Mouse (Mus musculus) midbrain, embryonic 11.5 days (tissue): Measurements from ENCODE around the gene Ptpn7. TPM values are rescaled to one million over a fixed set of nuclear protein-coding genes. Genes with fewer than 3 reads are reported as not detected.
"Not testable (repeated sequence)": the region's sequence is repeated elsewhere in the genome, so short reads cannot be mapped to it uniquely, and the experiment has no call there.

Experiments used
- ATAC-seq: fragments of 200-750 bp; cut with Nextera tagmentation; 2 replicates; pipeline ENCODE4 v1.8.0; 2017; ENCODE audit warnings: moderate TSS enrichment, moderate library complexity; ENCODE audit not compliant: low FRiP score
- DNase-seq: peaks from one replicate; pipeline ENCODE4 v3.0.0; 2015; ENCODE audit warnings: low spot score; ENCODE audit errors: missing footprints
- H3K27ac ChIP-seq: fragments of 300-500 bp; sonication (generic); 2 replicates; pipeline ENCODE4 v1.5.1; 2014; ENCODE audit warnings: low read depth, low read length
- H3K27me3 ChIP-seq: fragments of 300-500 bp; sonication (generic); 2 replicates; pipeline ENCODE4 v1.6.1; 2014; ENCODE audit warnings: mild to moderate bottlenecking, low read length, moderate library complexity, mixed read lengths; ENCODE audit not compliant: control insufficient read depth, insufficient read depth
- H3K36me3 ChIP-seq: fragments of 300-500 bp; sonication (generic); 2 replicates; pipeline ENCODE4 v1.6.1; 2014; ENCODE audit warnings: mild to moderate bottlenecking, low read length, moderate library complexity, mixed read lengths; ENCODE audit not compliant: control insufficient read depth, insufficient read depth
- H3K4me1 ChIP-seq: fragments of 300-500 bp; sonication (generic); 2 replicates; pipeline ENCODE4 v1.6.1; 2014; ENCODE audit warnings: low read length; ENCODE audit not compliant: control insufficient read depth, insufficient read depth
- H3K4me2 ChIP-seq: fragments of 300-500 bp; sonication (generic); 2 replicates; pipeline ENCODE4 v1.6.1; 2014; ENCODE audit warnings: mild to moderate bottlenecking, moderate library complexity
- H3K4me3 ChIP-seq: fragments of 300-500 bp; sonication (generic); 2 replicates; pipeline ENCODE4 v1.5.1; 2014; ENCODE audit warnings: low read depth, low read length
- H3K9ac ChIP-seq: fragments of 300-500 bp; sonication (generic); 2 replicates; pipeline ENCODE4 v1.6.1; 2014; ENCODE audit warnings: low read length
- H3K9me3 ChIP-seq: fragments of 300-500 bp; sonication (generic); 2 replicates; pipeline ENCODE4 v1.6.1; 2016; ENCODE audit warnings: low read length; ENCODE audit not compliant: control insufficient read depth
- WGBS: fragments of 180-500 bp; shearing (Covaris S2); extraction: QIAGEN DNeasy Blood & Tissue Kit; methylation state at CpG from one replicate; pipeline ENCODE4 v1.1.7; 2014; 5-methylcytosine and 5-hydroxymethylcytosine counted together
- polyA plus RNA-seq: library from polyadenylated mRNA; unstranded; fragments of >200 nt; fragmentation: Nextera tagmentation; extraction: Ambion mirVana; gene quantifications from 2 replicates; pipeline ENCODE4 v1.2.1, GENCODE M21; 2014

Gene Ptpn7
- polyA plus RNA-seq, 1 experiment from 2014 or later: 1.6 TPM

DNA sequence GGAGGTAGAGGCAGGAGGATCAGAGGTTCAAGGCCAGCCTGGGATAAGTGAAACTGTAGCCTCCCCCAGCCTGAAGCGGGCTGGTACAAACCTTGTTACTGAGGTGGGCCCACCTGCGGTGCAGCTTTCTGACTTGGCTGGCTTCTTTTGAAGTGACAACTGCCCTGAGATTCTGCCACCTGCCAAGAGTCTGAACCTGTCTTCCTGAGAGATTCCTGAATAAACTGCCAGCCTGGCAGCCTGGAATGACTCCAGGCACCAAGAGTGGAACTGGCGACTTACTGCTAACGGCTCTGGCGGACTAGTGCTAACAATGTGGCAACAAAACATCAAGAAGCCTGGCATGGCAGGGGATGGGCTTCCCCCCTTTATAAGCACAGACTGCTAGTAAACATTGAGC is 61.8 kb downstream of the Ptpn7 start:
- not testable (repeated sequence) for ATAC-seq, H3K4me3 ChIP-seq, H3K27me3 ChIP-seq, H3K9ac ChIP-seq, DNase-seq, H3K4me2 ChIP-seq, H3K9me3 ChIP-seq, H3K27ac ChIP-seq, H3K36me3 ChIP-seq
- peaks cover 10% of the 10 kb centered on the region for H3K4me1 ChIP-seq
- 83% methylated on average over 5 of the region's 5 CpGs for WGBS

Other genes starting within 250 kb of the Ptpn7 start
- 7.5 and 9.2 TPM in 2 replicates for gene Ppp1r12b, start 176.8 kb upstream of the Ptpn7 start, polyA plus RNA-seq
- 48.2 and 54.0 TPM in 2 replicates for gene Ube2t, start 170.1 kb upstream of the Ptpn7 start, polyA plus RNA-seq
- gene Lgr6, start 27.4 kb upstream of the Ptpn7 start, polyA plus RNA-seq: 0.12 and 0.15 TPM in 2 replicates
- gene Arl8a, start 14.1 kb downstream of the Ptpn7 start, polyA plus RNA-seq: 61.3 and 72.2 TPM in 2 replicates
- gene Gpr37l1, start 35.0 kb downstream of the Ptpn7 start, polyA plus RNA-seq: not detected in 2 replicates
- gene Elf3, start 125.9 kb downstream of the Ptpn7 start, polyA plus RNA-seq: 0.21 and 0.42 TPM in 2 replicates
- 95.8 and 96.2 TPM in 2 replicates for gene Rnpep, start 151.4 kb downstream of the Ptpn7 start, polyA plus RNA-seq
- 177 and 180 TPM in 2 replicates for gene Timm17a, start 181.1 kb downstream of the Ptpn7 start, polyA plus RNA-seq
- 0.39 and 0.81 TPM in 2 replicates for gene Lmod1, start 192.1 kb downstream of the Ptpn7 start, polyA plus RNA-seq
- gene Shisa4, start 242.5 kb downstream of the Ptpn7 start, polyA plus RNA-seq: 46.5 and 47.2 TPM in 2 replicates